Mouse (Mus musculus): ENCODE data around the gene Ap5b1. TPM values are rescaled to one million over a fixed set of nuclear protein-coding genes. Genes with fewer than 3 reads are reported as not detected.

Ap5b1 gene
- total RNA-seq, 1 experiment, result 6.4 TPM

- in situ Hi-C loops (cut with MboI; ENCODE audit: low sequenced_read_pairs in 2 of 2, unreplicated experiment in 2 of 2), result no loop called here
- TF ChIP-seq HCFC1 (IDR thresholded peaks at IDR 0.05; ENCODE audit: borderline replicate concordance, insufficient read depth, low read length), result peak; percentile 68; the same call in 1 of the 2 replicates
- TF ChIP-seq ZNF384 (IDR thresholded peaks at IDR 0.05; ENCODE audit: low read depth, low read length), result no peak
- H3K27ac ChIP-seq (ENCODE audit: insufficient read depth, low read depth, low read length, poor library complexity, severe bottlenecking), result no peak overlapping the region
These were observed 780 bp downstream of the Ap5b1 start for GRCm38 (mm10) chr19:5568470-5569140.

GRCm38 (mm10) chr19:5569521-5569920 is 1.7 kb downstream of the Ap5b1 start:
- in situ Hi-C loops (cut with MboI; ENCODE audit: low sequenced_read_pairs in 2 of 2, unreplicated experiment in 2 of 2), result no loop called here
- Histone ChIP-seq H3K9me3 (ENCODE audit: control insufficient read depth, insufficient read depth, low read depth, low read length) (no peaks in the 10 kb centered on the region), H3K4me3 (ENCODE audit: insufficient read depth in 1 of 2, low read depth in 1 of 2, low read length in 2 of 2, poor library complexity in 1 of 2, severe bottlenecking in 1 of 2) (peak overlapping the region in 1 of 2 experiments; percentile 27; a peak in 1 of 4 replicates), H3K36me3 (ENCODE audit: control insufficient read depth, insufficient read depth, low read length, poor library complexity, severe bottlenecking) (peaks cover 3% of the 10 kb centered on the region; the same call in 1 of the 2 replicates), H3K4me1 (ENCODE audit: control insufficient read depth in 2 of 2, insufficient read depth in 2 of 2, low read length in 2 of 2, poor library complexity in 1 of 2) (peaks cover 0 to 14% of the 10 kb centered on the region in 2 experiments; a peak in 2 of 4 replicates), H3K9ac (ENCODE audit: insufficient read depth, low read depth, low read length, poor library complexity, severe bottlenecking) (no peak overlapping the region; the same call in 1 of the 2 replicates), H3K27ac (ENCODE audit: insufficient read depth, low read depth, low read length, poor library complexity, severe bottlenecking) (no peak overlapping the region)
- TF ChIP-seq HCFC1 (IDR thresholded peaks at IDR 0.05; ENCODE audit: borderline replicate concordance, insufficient read depth, low read length) (no peak), ZNF384 (IDR thresholded peaks at IDR 0.05; ENCODE audit: low read depth, low read length) (no peak), MAFK (IDR thresholded peaks at IDR 0.05; ENCODE audit: insufficient read depth, low read depth, low read length) (no peak), ZC3H11A (IDR thresholded peaks at IDR 0.05; ENCODE audit: borderline replicate concordance, low read depth, low read length) (no peak)
- DNase-seq (ENCODE audit: low read depth, low spot score), result no peak

More at GRCm38 (mm10) chr19:5568470-5569140, 780 bp downstream of the Ap5b1 start:
- Histone ChIP-seq H3K4me3 (ENCODE audit: insufficient read depth in 1 of 2, low read depth in 1 of 2, low read length in 2 of 2, poor library complexity in 1 of 2, severe bottlenecking in 1 of 2) (peak overlapping the region; percentile 77 to 83), H3K4me1 (ENCODE audit: control insufficient read depth in 2 of 2, insufficient read depth in 2 of 2, low read length in 2 of 2, poor library complexity in 1 of 2) (peaks cover 0 to 14% of the 10 kb centered on the region in 2 experiments; a peak in 2 of 4 replicates), H3K9me3 (ENCODE audit: control insufficient read depth, insufficient read depth, low read depth, low read length) (no peaks in the 10 kb centered on the region), H3K36me3 (ENCODE audit: control insufficient read depth, insufficient read depth, low read length, poor library complexity, severe bottlenecking) (peaks cover 3% of the 10 kb centered on the region; the same call in 1 of the 2 replicates), H3K9ac (ENCODE audit: insufficient read depth, low read depth, low read length, poor library complexity, severe bottlenecking) (peak overlapping the region; percentile 85)
- peak; percentile 87 for DNase-seq (ENCODE audit: low read depth, low spot score)

GRCm38 (mm10) chr19:5570353-5571246 is 2.8 kb downstream of the Ap5b1 start:
- H3K9ac ChIP-seq (ENCODE audit: insufficient read depth, low read depth, low read length, poor library complexity, severe bottlenecking), result 0 out of 2 replicates have a peak overlapping the region, but pooled peaks have one; percentile 0
- peaks cover 3% of the 10 kb centered on the region; the same call in 1 of the 2 replicates for H3K36me3 ChIP-seq (ENCODE audit: control insufficient read depth, insufficient read depth, low read length, poor library complexity, severe bottlenecking)
- in situ Hi-C loops (cut with MboI; ENCODE audit: low sequenced_read_pairs in 2 of 2, unreplicated experiment in 2 of 2), result loop anchor here in 1 of 2 experiments (5.0 kb wide), 1 partner anchor 43 kb away; no protein-coding TSS in a partner anchor
- no peaks in the 10 kb centered on the region for H3K9me3 ChIP-seq (ENCODE audit: control insufficient read depth, insufficient read depth, low read depth, low read length)
- TF ChIP-seq ZNF384 (IDR thresholded peaks at IDR 0.05; ENCODE audit: low read depth, low read length), result no peak
- TF ChIP-seq HCFC1 (IDR thresholded peaks at IDR 0.05; ENCODE audit: borderline replicate concordance, insufficient read depth, low read length), result no peak
- TF ChIP-seq MAFK (IDR thresholded peaks at IDR 0.05; ENCODE audit: insufficient read depth, low read depth, low read length), result no peak
- no peak for TF ChIP-seq ZC3H11A (IDR thresholded peaks at IDR 0.05; ENCODE audit: borderline replicate concordance, low read depth, low read length)
- no peak for TF ChIP-seq CHD2 (IDR thresholded peaks at IDR 0.05; ENCODE audit: low read depth, low read length)
- DNase-seq (ENCODE audit: low read depth, low spot score), result no peak
- peaks cover 0 to 14% of the 10 kb centered on the region in 2 experiments; a peak in 2 of 4 replicates for H3K4me1 ChIP-seq (ENCODE audit: control insufficient read depth in 2 of 2, insufficient read depth in 2 of 2, low read length in 2 of 2, poor library complexity in 1 of 2)
- H3K4me3 ChIP-seq (ENCODE audit: insufficient read depth in 1 of 2, low read depth in 1 of 2, low read length in 2 of 2, poor library complexity in 1 of 2, severe bottlenecking in 1 of 2), result peak overlapping the region; percentile 21 to 27; a peak in 2 of 4 replicates
- H3K27ac ChIP-seq (ENCODE audit: insufficient read depth, low read depth, low read length, poor library complexity, severe bottlenecking), result no peak overlapping the region

GRCm38 (mm10) chr19:5571831-5572230 is 4.0 kb downstream of the Ap5b1 start:
- peaks cover 3% of the 10 kb centered on the region; the same call in 1 of the 2 replicates for H3K36me3 ChIP-seq (ENCODE audit: control insufficient read depth, insufficient read depth, low read length, poor library complexity, severe bottlenecking)
- in situ Hi-C loops (cut with MboI; ENCODE audit: low sequenced_read_pairs in 2 of 2, unreplicated experiment in 2 of 2), result loop anchor here in 1 of 2 experiments (5.0 kb wide), 1 partner anchor 45 kb away; no protein-coding TSS in a partner anchor
- H3K4me1 ChIP-seq (ENCODE audit: control insufficient read depth in 2 of 2, insufficient read depth in 2 of 2, low read length in 2 of 2, poor library complexity in 1 of 2), result peaks cover 0 to 11% of the 10 kb centered on the region in 2 experiments; a peak in 2 of 4 replicates
- H3K27ac ChIP-seq (ENCODE audit: insufficient read depth, low read depth, low read length, poor library complexity, severe bottlenecking), result no peak overlapping the region
- no peak for TF ChIP-seq HCFC1 (IDR thresholded peaks at IDR 0.05; ENCODE audit: borderline replicate concordance, insufficient read depth, low read length)
- no peak for TF ChIP-seq MAFK (IDR thresholded peaks at IDR 0.05; ENCODE audit: insufficient read depth, low read depth, low read length)
- TF ChIP-seq ZC3H11A (IDR thresholded peaks at IDR 0.05; ENCODE audit: borderline replicate concordance, low read depth, low read length), result no peak
- no peak for TF ChIP-seq CHD2 (IDR thresholded peaks at IDR 0.05; ENCODE audit: low read depth, low read length)
- no peak for TF ChIP-seq ZNF384 (IDR thresholded peaks at IDR 0.05; ENCODE audit: low read depth, low read length)
- no peaks in the 10 kb centered on the region for H3K9me3 ChIP-seq (ENCODE audit: control insufficient read depth, insufficient read depth, low read depth, low read length)
- no peak for DNase-seq (ENCODE audit: low read depth, low spot score)
- no peak overlapping the region for H3K4me3 ChIP-seq (ENCODE audit: insufficient read depth in 1 of 2, low read depth in 1 of 2, low read length in 2 of 2, poor library complexity in 1 of 2, severe bottlenecking in 1 of 2)
- no peak overlapping the region for H3K9ac ChIP-seq (ENCODE audit: insufficient read depth, low read depth, low read length, poor library complexity, severe bottlenecking)

Measured in ES-E14 (cell line).